Mouse (Mus musculus) liver (tissue): ENCODE data around the gene Usp7.
"Not testable (repeated sequence)": the region's sequence is repeated elsewhere in the genome, so short reads cannot be mapped to it uniquely, and the experiment has no call there.

ENCODE experiments used
- DNase-seq: peaks from one replicate; pipeline ENCODE4 v3.0.0-alpha.2; 2020; ENCODE audit warnings: mixed read lengths

Usp7 gene

DNA sequence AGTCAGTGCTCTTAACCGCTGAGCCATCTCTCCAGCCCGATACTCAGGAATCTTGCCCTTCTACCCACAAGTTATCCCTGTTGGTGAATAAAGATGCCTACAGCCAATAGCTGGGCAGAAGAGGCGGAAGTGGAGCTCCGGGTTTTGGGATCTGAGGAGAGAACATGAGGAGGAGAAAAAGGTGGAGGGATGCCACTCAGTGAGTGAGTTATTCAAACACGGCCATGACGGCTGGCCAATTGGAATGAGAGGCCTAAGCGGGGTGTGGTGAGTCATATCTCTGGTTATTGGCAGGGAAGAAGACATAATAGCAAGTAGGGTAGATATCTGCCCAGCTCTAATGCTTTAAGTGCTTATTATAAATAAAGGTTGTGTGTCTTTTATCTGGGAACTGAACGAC, 43.2 kb downstream of the Usp7 start:
- DNase-seq: peak; percentile 69

DNA sequence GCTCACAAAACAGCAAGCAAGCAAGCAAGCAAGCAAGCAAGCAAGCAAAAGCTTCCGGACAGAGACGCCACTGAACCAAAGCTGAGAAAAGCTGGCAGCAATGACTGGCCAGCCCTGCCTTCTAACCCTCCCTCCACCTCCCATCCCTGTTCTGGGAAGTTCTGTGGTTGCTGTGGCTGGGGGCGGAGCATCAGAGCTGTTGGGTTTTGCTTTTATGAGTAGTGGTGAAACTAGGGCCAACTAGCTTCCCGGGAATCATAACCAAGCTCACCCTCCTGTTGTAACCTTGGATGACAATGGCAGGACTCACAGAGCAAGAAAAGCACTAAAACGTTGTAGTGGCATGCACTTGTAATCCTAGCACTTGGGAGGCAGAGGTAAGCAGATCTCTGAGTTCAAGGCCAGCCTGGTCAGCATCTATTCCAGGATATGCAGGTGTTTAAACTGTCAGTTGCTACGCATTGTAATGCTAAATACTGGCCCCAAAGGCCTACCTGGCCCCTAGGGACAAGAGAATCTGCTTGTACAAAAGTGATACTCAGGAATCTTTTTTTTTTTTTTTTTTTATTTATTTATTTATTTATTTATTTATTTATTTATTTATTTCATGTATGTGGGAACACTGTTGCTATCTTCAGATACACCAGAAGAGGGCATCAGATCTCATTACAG, 43.8 kb downstream of the Usp7 start:
- peak; percentile 86 for DNase-seq

DNA sequence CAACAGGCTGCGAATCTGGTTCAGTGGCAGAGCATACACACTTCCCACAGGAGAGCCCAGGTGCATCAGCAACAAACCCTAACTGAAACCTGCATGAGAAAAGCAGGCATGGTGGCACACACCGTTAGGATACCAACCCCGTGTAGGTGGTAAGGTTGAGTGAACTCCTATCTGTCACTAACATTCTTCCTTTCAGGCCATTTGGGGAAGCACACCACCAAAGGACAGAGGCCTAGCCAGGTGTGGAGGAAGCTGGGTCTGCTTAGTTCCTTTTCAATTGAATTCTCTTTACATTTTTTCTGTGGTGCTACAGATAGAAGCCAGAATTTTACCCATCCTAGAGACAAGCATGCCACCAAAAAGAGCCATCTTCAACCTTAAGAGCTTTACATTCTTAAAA, 44.3 kb downstream of the Usp7 start:
- peak; percentile 33 for DNase-seq

DNA sequence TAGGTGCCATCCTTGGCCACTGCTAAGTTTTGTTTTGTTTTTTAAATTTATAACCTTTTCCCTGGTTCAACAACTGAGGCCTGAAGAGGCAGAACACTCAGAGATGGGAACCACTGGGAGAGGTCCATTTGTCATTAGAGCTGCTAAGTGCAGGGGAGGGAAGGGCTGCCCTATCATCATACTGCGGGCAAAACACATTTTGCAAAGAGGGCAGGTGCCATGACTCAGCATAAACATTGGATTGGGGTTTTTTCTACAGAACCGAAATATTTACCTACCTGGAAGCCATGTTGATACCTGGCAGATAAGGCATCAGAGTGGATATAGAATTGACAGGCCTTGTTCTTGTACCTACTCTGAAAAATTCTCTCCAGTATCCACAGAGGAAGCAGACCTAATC, 45.6 kb downstream of the Usp7 start:
- DNase-seq: peak; percentile 83

DNA sequence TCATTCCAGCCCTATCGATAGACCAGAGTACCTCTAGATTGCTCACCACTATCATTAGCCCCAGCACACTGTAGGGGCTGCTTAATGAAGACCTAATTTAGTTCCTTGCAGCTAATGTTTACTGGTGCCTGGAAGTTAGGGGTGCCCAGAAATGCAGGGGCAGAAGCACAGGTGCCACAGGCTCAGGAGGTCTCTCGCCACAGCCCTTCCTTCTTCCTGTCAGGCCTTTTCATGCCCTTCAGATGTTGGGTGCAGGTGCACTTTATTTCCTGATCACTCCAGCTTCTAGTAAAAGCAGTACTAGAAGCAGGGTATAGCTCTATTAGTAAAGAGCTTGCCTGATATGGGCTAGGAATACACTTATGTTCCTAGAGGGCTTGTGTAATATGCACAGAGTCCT, 46.4 kb downstream of the Usp7 start:
- DNase-seq: no peak

DNA sequence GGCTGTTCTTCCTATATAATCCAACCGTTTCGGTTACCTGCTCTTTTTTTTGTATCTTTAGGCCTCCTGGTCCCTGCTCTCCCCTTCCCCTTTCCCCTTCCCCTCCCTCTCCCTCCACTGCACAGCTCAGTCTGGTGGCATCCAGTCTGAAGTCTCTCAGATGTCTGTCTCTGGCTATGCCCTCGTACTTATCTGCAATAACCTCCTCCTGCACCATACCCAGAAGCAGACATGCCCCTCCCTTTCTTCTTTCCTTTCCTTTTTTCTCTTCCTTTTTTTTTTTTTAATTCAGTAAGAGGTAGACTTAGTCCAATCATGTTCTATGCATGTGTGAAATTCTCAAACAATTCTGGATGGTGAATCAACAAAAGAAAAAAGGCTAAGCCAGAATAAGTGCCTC, 48.1 kb downstream of the Usp7 start:
- peak; percentile 45 for DNase-seq

DNA sequence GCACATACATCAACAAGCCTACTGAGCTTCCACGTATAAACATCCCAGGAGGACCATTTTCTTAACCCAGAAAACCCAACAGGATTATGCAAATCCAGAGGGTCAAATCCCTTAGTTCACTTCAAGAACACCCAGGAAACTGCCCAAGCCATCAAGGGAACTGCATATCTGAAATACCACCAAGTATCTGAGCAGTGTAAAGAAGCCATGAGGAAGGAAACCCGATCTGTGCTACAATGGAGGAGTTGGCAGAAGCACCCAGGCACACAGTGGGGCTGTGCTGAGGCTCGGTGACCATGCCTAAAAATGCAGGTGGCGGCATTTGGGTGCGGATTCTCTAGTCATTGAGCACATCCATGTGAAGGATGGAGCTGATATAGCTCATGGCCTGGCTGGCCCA, 50.4 kb downstream of the Usp7 start:
- no peak for DNase-seq

DNA sequence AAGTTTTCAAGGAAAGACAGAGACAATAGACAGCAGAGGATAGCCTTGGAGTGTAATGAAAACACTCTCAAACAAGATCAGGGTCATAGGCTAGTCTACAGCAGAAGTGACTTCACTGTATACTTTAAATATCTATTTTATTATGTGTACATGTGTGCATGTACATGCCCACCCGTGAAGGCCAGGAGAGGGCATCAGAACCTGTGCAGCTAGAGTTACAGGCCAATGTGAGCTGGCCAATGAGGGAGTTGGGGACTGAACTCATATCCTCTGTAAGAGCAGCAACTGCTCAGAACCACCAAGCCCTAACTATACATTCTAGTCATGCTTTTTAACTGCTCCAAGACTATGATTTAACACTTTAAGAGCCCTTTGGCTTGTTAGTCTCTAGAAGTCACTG, 51.0 kb downstream of the Usp7 start:
- DNase-seq: peak; percentile 55

DNA sequence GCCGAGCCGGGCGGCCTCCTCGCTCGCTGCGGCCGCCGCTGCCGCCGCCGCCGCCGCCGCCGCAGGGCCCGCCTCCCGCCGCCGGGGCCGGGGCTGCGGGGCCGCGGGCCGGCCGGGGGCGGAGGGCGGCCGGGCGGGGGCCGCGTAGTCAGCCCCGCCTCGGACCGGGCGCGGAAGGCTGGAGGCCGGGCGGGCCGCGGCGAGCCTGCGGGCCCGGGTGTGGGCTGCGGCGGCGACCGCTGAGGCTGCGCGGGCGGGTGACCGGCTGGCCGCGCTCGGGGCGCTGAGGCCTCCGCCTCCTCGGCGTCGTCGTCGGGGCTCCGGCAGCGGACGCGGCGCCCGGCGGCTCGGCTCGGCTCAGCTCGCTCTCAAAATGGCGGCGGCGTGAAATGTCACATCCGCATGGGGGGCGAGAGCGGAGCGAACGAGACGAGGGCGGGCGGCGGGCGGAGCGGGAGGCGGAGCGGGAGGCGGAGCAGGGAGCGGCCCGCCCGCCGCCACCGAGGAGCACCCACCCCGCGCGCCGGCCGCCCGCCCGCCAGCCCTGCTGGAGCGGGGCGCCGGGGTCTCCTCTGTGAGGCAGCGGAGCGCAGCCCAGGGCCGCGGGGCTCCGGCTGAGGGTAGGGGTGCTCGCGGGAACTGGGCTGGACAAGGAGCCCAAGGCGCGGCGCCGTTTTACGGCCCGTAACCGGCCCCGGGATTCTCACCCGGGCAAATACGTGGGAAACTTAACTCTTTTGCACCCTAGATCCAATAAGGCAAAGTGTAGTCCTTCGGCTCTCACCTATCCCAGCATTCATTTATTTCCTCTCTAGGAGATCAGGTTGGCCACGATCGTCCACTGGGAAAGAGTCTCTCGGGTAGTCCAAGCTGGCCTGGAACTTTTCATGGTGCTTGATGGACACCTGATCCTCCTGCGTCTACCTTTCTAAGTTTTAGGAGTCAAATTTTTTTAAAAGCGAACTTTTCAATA, 53.3 kb downstream of the Usp7 start:
- DNase-seq: peak; percentile 95

DNA sequence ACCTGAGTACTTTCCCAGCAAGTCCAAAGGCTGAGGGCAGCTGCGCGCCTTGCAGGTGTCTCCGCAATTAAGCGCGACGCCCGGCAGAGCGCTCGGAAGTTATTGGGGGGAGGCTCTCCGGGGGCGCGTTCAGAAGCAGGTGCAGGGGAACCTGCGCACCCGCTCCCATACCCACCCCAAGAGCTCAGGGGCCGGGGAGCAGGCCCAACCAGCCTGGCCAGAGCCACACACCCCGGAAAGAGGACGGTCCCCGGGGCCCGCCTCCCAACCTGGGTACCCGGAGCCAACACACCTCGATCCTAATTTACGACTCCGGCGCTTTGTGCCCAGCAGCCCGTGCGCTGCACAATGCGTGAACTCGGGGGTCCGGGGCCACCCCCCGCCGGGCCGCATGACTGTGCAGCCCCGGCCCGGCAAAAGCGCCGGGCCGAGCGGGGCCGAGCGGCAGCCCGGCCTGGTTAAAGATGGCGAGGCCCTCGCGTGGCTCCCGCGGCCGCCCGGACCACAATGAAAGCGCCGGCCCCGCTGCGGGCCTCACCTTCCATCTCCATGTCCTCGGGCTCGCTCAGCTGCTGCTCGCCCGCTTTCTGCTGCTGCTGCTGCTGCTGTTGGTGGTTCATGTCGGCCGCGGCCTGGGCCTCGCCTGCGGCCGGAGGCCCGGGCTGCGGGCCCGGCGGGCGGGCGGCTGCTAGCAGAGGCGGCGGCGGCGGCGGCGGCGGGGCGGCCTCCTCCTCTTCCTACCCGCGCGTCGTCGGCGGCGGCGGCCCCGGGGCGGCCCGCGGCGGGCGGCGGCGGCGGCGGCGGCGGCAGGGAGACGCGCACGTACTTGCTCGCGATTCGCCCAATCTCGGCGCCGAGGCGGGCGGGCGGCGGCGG, 54.2 kb downstream of the Usp7 start:
- peak; percentile 49 for DNase-seq

DNA sequence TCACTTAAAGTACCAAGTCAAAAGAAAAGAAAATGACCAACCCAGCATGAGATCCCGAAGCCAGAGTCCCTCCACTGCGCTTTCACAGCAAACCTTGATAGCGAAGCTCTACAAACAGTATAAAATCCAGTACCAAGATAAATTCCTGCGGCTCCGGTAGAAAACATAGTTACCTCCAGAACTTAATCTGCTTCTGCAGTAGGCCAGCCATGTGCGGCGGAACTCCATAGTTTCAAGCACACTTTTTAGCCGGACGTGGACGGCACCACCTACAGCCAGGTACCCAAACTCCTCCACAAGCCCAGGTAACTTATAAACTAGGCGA, 54.8 kb downstream of the Usp7 start:
- no peak for DNase-seq

DNA sequence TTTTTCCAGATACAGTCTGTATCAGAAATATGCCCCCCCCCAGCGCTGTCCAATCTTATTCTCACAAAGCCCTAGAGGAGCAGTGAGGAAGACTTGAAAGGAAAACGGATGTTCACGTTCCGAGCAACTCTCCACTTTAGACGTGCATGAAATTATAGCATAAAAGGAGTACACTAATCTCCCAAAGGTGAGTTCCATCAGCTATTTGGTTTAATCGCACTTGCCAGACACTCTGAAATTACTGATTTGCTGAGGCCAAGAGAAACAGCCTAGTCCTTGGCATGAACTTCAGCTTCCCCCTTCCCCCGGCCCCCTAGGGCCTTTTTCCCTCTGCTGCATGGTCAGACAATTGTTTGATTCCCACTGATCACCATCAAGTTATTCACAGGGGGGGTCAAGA, 55.4 kb downstream of the Usp7 start:
- no peak for DNase-seq

DNA sequence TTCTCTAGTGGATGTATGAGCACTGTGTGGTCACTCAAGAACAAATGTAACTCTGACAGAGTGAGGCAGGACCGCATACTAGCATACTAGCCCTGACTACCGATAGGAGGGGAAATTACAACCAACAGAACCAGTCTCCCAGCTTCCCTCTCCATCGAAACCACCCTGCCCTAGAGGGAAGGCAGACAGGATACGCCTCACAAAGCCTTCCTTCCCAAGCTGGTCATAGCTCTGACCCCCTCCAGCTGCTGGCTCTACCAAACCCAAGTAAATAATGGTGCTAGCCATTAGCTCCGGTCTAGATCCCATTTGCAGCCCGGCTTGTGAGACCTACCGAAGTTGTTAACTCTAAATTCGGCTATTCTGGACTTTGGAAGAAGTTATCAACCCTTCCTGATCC, 56.1 kb downstream of the Usp7 start:
- no peak for DNase-seq

DNA sequence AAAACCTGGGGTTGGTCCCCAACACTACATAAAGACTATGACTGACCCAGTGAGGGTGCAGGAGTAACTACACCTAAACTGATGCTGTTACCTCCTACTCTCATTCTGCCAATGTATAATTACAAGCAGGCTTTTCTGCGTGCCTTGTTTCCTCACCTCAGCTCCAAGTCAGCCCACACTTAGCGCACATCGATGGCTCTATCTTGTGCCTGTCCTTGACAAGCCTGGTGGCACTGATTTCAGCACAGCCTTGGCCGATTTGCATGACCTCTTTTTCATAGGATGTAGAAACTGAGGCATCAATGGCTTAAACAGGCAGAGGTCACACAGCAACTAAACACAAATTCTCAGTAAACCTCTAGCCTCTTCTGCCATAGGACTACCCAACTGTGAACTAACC, 57.4 kb downstream of the Usp7 start:
- no peak for DNase-seq

DNA sequence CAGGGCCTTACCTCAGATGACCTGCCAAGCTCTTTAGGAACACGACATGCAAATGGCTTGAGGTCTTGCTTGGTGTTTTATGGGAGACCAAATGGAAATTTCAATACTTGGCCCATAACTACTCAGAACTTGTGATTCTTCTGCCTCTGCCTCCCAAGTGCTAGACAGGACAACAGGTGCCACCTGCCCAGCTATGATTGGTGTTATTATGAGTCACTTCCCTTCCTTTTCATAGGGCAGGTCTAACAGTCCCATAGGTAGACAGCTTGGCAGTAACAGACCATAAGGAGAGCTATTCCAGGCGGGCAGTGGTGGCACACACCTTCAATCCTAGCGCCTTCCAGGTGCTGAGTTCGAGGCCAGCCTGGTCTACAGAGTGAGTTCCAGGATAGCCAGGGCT, 58.5 kb downstream of the Usp7 start:
- DNase-seq: no peak

DNA sequence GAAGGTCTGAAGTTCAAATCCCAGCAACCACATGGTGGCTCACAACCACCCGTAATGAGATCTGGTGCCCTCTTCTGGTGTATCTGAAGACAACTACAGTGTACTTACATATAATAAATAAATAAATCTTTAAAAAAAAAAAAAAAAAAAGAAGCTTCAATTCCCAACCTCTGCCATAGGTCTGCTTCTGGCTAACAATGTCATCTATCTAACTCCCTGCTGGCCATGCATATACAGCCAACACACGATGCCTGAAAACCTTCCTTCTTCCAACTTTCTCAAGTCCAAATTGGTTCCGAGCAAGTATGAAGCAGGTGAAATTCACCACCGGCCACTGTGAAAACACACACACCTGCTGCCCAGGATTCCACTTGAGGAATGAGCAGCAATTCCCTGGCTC, 59.7 kb downstream of the Usp7 start:
- not testable (repeated sequence) for DNase-seq

DNA sequence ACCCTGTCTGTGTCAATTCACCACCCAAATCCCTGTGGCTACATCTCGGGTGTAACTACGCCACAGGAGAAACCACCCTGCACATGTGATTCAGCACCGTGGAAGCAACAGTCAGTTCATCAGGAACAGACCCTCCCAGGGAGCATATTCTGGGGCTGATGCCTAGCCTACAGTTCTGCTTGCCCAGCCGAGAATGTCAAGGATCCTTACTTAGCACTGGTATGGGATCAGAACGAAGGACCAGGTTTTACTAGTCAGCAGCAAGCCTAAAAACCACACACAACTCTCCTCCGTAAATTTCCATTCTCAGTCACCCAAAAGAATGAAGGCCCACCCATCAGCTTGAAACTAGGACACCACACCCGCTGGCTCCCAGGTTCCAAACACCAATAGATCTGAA, 60.5 kb downstream of the Usp7 start:
- no peak for DNase-seq

DNA sequence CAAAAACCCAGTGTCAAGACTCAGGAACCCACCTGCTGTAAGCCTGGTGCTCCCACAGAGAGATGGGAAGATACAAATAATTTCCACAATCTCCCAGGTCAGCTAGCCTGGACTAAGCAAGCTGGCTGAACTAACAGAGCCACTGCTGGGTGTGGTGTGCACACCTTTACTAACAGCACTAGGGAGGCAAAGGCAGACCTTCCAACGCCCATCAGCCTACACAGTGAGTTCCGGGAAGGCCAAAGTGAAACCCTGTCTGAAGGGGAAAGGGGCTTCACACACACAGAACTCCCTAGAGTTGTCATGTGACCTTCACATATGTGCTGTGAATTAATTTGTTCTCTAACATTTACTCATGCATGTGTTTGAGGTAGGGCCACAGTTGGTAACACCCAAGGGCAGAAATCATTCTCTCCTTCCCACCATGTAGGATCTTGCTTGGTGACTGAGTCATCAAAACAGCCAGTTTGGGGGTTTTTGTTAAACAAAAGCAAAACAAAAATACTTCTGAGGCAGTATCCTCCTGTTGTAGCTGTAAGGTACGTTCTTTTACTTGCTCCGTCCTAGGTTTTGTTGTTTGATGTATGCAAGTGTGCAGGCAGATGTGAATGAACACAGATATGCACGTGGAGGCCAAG, 63.9 kb downstream of the Usp7 start:
- DNase-seq: no peak

DNA sequence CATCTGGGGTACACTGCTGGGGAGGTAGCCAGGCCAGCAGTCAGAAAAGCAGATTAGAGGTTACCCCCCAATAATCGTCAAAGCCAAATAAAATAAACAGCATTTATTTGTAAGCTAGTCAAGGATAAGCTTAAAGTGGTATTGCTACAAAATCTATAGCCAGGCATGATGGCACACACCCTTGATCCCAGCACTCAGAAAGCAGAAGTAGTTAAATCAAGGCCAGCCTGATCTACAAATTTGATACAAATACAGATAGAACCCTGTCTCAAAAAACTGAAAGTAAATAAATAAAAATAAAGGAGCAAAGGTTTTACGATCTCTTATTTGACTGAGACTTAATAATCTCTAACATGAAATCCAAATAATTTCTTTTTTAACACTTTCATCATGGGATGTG, 66.3 kb downstream of the Usp7 start:
- no peak for DNase-seq

DNA sequence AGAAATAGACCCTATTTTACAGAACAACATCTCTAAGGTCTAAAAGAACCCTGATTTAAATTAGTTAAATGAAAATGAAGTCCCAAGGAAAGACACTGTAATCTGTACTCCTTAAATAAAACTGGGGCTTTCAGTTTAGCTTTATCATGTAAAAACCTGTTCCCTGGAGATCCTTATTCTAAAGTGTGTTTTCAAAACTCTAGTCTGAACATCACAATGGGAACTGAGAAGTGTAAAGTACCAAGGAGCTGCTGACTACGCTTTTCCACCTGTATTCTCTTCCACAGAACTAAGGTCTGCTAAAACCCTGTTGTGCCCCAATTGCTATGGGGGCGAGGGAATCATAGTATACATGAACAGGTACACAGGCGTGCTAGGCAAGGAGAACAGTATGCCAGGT, 68.1 kb downstream of the Usp7 start:
- no peak for DNase-seq

DNA sequence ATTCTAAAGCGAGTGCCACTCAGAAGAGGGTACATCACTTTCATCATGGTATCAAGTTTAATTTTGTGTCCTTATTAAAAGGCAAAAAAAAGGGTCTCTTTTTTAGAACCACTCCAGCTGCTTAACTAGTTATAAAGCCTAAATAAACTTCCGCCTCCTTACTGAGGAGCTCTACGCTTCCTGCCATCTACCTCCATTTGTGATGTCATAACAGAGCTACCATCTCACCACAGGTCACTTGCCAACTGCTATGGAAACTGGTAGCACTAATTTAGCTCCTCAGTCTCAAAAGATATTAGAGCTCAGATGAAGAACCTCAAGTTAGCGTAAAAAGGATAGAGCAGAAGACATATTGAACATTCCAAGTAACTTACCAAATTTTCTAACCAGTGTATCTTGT, 71.7 kb downstream of the Usp7 start:
- no peak for DNase-seq

DNA sequence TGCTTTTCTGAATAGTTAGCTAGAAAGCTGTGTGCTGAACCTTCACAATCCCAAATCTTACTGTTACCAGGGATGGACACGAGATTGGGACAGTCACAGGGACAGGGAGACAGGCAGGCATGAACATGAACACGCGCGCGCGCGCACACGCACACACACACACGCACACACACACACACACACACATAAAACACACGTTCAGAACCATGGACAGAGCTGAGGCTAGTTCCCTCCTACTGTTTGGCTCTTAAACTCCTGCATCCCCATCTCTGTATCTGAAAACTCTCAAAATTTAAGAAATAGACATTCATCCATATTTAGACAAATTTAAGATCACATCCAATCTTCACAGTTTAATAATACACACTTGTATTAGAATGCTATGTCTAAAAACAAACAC, 74.4 kb downstream of the Usp7 start:
- DNase-seq: no peak

DNA sequence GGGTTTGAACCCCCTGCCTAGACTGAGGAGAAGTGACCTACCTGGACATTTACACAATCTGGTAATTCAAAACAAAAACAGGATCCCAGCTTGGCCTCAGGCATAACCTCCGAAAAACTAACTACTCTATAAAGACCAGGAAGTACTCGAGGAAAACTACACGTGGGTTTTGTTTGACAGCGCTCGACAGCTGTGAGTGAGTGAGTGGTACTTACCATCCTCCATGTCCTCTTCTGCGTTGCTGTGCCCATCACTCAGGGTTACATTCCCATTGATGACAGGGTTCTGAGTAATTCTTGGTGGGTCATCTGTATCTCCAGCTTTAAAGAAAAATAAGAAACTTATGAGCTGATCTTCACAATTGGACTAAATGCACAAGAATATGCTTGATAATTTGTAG, 75.8 kb downstream of the Usp7 start:
- no peak for DNase-seq
